15 mouse cellular contexts compared by ENCODE assay signal in the genomic region with DNA sequence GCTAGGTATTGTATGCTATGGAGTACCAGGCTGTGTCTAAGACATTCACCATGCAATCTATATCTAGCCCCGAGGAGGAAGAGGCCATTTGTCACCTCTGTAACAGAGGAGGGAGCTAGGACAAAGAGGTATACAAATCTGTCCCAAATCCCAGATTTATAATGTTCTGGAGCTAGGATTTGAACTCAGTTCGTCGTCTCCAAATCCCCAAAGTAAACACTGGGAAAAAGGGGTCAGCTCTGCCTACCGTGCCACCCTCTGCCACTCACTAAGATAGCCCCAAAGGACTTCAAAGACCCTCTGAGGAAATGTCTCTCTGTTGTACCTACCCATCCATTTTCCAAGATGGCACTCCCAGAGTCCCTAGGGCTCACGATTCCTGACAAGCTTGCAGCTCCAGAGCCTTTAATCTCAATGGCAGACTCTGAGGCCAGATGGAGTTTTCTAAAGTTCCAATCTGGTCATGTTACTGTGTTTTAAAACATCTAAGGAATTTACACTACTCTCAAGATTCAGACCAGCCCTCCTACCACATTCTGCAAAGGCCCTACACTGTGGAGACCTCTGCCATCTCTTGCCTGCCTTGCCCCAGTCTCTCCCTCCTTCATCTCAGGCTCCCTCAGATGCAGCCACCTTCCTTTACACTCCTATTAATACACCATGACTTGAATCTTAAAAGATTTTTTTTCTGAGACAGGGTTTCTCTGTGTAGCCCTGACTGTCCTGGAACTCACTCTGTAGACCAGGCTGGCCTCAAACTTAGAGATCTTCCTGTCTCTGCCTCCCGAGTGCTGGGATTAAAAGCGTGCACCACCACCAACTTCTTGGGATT.
DNase-seq lines count a peak whose midpoint lies in the region.
"Had no signal": no experiment of that assay in that cellular context is flagged by ENCODE, and none has a peak within 500 bp of the region (broad histone marks: within the 10 kb centered on the region; RNA-seq: fewer than 3 reads in every experiment).

No protein-coding gene starts in this region.

- peak; percentile 52 for DNase-seq in kidney, adult 11 months
- no peak for DNase-seq in kidney, postnatal 25 days
- DNase-seq in kidney, adult 8-10 months: peak; percentile 54 to 58
- DNase-seq in kidney, postnatal 10 days: no peak
- peak; percentile 58 to 75 for DNase-seq in kidney, postnatal 36 days
- no peak for DNase-seq in kidney, postnatal 4 days
- no peak for DNase-seq in cerebellum, adult 18-20 months
- DNase-seq: adrenal gland, adult 8-10 months; adrenal gland, postnatal 25 days; cerebellum, adult 11-12 months; cerebellum, adult 9-10 months; cerebellum, postnatal 14 days; gastrocnemius, postnatal 10 days; gastrocnemius, postnatal 36 days; heart, adult 2 months had no signal

Comparison
In these comparisons a context has a peak if more than half of its experiments do, and no peak if none do; other contexts are left out.
1. DNase-seq: peak in kidney, adult 11 months (single experiment), kidney, adult 8-10 months (2 of 2) and kidney, postnatal 36 days (2 of 2); none in kidney, postnatal 25 days (0 of 2), kidney, postnatal 10 days (single experiment), kidney, postnatal 4 days (0 of 2) and cerebellum, adult 18-20 months (0 of 2).